Mouse (Mus musculus) liver, embryonic 16.5 days (tissue): ENCODE measurements around the gene Adam12. TPM values are rescaled to one million over a fixed set of nuclear protein-coding genes. Genes with fewer than 3 reads are reported as not detected.

Experiments
- ATAC-seq: fragments of 200-750 bp; cut with Nextera tagmentation; 2 replicates; pipeline ENCODE4 v1.8.0; 2017; ENCODE audit warnings: low read depth, mild to moderate bottlenecking, moderate number of reproducible peaks, moderate library complexity
- H3K27ac ChIP-seq: fragments of 300-500 bp; sonication (generic); 2 replicates; pipeline ENCODE4 v1.5.1; 2014; ENCODE audit warnings: mild to moderate bottlenecking, low read length
- H3K27me3 ChIP-seq: fragments of 300-500 bp; sonication (generic); 2 replicates; pipeline ENCODE4 v1.6.1; 2014; ENCODE audit warnings: low read depth, low read length, mixed read lengths; ENCODE audit not compliant: control insufficient read depth, insufficient read depth
- H3K36me3 ChIP-seq: fragments of 300-500 bp; sonication (generic); 2 replicates; pipeline ENCODE4 v1.6.1; 2014; ENCODE audit warnings: mild to moderate bottlenecking; ENCODE audit not compliant: control insufficient read depth, insufficient read depth
- H3K4me1 ChIP-seq: fragments of 300-500 bp; sonication (generic); 2 replicates; pipeline ENCODE4 v1.6.1; 2014; ENCODE audit warnings: low read depth, low read length, mixed read lengths; ENCODE audit not compliant: control insufficient read depth
- H3K4me2 ChIP-seq: fragments of 300-500 bp; sonication (generic); 2 replicates; pipeline ENCODE4 v1.6.1; 2014; ENCODE audit warnings: low read depth, low read length, mixed read lengths
- H3K4me3 ChIP-seq: fragments of 300-500 bp; sonication (generic); 2 replicates; pipeline ENCODE4 v1.5.1; 2014; ENCODE audit warnings: low read depth, mild to moderate bottlenecking, low read length
- H3K9ac ChIP-seq: fragments of 300-500 bp; sonication (generic); 2 replicates; pipeline ENCODE4 v1.6.1; 2014; ENCODE audit warnings: low read depth, low read length
- H3K9me3 ChIP-seq: fragments of 300-500 bp; sonication (generic); replicated peaks from 2 replicates; pipeline ENCODE4 v1.6.1; 2016; ENCODE audit warnings: low read length; ENCODE audit not compliant: control insufficient read depth
- WGBS: fragments of 180-500 bp; shearing (Covaris S2); extraction: QIAGEN DNeasy Blood & Tissue Kit; methylation state at CpG from one replicate; pipeline ENCODE4 v1.1.7; 2014; ENCODE audit not compliant: insufficient replicate concordance; 5-methylcytosine and 5-hydroxymethylcytosine counted together
- polyA plus RNA-seq: library from polyadenylated mRNA; unstranded; fragments of >200 nt; fragmentation: Nextera tagmentation; extraction: Ambion mirVana; gene quantifications from 2 replicates; pipeline ENCODE4 v1.2.1, GENCODE M21; 2015

The Adam12 gene
- polyA plus RNA-seq, 1 experiment from 2014 or later: 1.4 TPM

DNA sequence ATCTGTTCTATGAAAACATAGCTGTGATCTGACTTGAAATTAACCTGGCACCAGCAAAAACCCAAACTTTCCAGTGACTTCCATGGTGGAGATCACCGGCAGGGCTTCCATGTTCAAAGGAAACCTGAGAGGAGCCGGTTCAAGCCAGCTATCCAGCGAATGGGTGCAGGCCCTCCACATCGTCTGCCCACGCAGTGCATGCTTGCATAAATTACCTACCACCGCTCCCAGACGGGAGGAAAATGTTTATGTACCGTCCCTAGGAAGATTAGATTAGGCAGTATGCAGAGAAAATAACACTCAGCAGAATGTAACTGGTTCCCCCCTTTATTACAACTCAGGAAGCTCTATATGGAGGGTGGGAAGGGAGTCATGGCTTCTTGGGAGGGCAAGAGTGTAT is 268.4 kb downstream of the Adam12 start:
- H3K4me2 ChIP-seq: no peak overlapping the region
- WGBS: 63% methylated on average over 8 of the region's 8 CpGs
- H3K9ac ChIP-seq: no peak overlapping the region
- H3K4me1 ChIP-seq: no peaks in the 10 kb centered on the region
- H3K27ac ChIP-seq: no peak overlapping the region
- H3K27me3 ChIP-seq: no peaks in the 10 kb centered on the region
- no peaks in the 10 kb centered on the region for H3K9me3 ChIP-seq
- no peak overlapping the region for H3K4me3 ChIP-seq
- ATAC-seq: no peak
- no peaks in the 10 kb centered on the region for H3K36me3 ChIP-seq

DNA sequence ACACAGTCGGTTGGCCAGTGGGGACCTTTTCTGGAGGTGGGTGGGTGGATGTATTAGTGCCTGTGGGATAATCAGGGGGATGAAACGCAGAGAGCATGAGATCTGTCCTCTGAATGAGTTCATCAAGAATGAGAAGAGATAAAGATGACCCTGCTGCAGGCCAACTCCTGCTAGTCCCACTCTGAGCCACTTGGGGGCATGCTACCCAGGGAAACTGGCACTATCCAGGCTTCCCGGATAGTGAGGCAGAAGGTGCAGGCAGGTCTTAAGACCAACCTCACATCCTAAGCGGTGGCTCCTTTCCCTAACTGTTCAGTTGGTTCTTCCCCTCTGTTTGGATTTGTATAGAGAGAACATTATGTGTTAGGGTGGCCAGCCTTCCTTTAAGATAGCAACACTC is 272.7 kb downstream of the Adam12 start:
- no peaks in the 10 kb centered on the region for H3K27me3 ChIP-seq
- no peaks in the 10 kb centered on the region for H3K9me3 ChIP-seq
- ATAC-seq: no peak
- H3K4me1 ChIP-seq: no peaks in the 10 kb centered on the region
- no peak overlapping the region for H3K4me3 ChIP-seq
- H3K4me2 ChIP-seq: no peak overlapping the region
- H3K27ac ChIP-seq: no peak overlapping the region
- 55% methylated on average over 4 of the region's 4 CpGs for WGBS
- no peak overlapping the region for H3K9ac ChIP-seq
- no peaks in the 10 kb centered on the region for H3K36me3 ChIP-seq

DNA sequence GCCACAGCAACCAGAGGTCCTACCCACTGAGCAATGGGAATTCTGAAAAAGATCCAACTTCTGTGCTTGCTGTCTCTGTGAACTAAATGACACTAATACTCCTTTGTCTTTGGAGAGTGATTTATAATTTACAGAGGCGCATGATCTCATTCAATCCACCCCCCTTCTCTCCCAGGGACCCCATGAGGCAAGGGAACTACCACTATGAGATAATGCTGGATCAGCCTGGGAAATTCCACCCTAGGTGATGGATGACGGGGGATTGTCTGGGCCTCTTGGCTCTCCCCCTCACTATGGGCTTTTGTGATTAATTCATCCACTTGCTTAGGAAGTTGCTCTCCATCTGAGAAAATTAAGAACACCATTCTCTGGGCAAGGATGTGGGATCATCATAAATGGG is 274.1 kb downstream of the Adam12 start:
- no peak for ATAC-seq
- H3K9me3 ChIP-seq: no peaks in the 10 kb centered on the region

DNA sequence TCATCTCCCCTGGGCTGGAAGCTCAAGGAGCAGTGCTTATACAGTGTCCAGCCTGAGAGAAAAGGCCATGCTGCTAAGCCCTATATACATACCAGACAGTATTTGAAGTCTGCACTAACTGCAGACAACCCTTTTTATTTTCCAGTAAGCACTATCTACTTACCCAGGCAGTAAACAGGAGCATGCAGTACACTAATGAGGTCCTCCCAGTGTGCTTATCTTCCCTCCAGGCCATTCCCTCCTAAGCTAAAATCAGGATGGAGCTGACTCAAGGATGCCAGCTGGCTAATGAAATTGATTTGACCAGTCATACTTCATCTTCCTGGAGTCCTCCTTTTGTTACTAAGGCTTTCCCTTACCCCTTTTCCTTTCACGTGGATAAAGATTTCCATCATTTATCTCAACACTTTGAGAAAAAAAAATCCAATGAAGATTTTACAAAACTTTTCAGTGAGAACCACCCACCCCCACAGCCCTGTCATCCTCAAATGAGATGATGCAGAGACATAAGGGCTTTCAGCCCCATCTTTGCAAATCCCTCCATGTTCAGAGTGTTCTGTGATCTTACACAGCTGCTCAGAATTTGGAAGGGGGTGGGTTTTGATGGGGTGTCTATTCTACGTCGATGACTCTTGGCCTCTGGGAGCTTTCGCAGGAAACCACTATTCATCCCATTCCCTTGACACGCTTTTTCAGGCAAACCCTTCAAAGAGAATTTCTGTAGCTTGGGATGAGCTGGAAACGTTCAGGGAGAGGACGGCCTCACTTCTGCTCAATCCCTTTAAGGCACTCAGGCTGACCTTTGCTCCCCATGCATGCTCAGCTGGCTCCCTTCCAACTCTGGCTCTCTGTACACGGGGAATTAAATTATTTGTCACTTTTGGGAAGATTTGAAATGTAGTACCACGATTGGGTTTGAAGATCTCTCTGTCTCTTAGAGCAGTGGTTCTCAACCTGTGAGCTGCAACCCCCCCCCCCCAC is 277.5 kb downstream of the Adam12 start:
- Histone ChIP-seq H3K27ac (no peak overlapping the region), H3K4me2 (no peak overlapping the region), H3K4me1 (no peaks in the 10 kb centered on the region), H3K9me3 (no peaks in the 10 kb centered on the region), H3K4me3 (no peak overlapping the region), H3K9ac (no peak overlapping the region), H3K27me3 (no peaks in the 10 kb centered on the region), H3K36me3 (no peaks in the 10 kb centered on the region)
- 57% methylated on average over 9 of the region's 9 CpGs for WGBS
- no peak for ATAC-seq

More for the DNA sequence above, 274.1 kb downstream of the Adam12 start:
- H3K27me3 ChIP-seq: no peaks in the 10 kb centered on the region
- no peaks in the 10 kb centered on the region for H3K36me3 ChIP-seq
- no peaks in the 10 kb centered on the region for H3K4me1 ChIP-seq
- H3K4me3 ChIP-seq: no peak overlapping the region
- no peak overlapping the region for H3K9ac ChIP-seq
- H3K27ac ChIP-seq: no peak overlapping the region
- no peak overlapping the region for H3K4me2 ChIP-seq
- WGBS: 62% methylated on average over 2 of the region's 2 CpGs

DNA sequence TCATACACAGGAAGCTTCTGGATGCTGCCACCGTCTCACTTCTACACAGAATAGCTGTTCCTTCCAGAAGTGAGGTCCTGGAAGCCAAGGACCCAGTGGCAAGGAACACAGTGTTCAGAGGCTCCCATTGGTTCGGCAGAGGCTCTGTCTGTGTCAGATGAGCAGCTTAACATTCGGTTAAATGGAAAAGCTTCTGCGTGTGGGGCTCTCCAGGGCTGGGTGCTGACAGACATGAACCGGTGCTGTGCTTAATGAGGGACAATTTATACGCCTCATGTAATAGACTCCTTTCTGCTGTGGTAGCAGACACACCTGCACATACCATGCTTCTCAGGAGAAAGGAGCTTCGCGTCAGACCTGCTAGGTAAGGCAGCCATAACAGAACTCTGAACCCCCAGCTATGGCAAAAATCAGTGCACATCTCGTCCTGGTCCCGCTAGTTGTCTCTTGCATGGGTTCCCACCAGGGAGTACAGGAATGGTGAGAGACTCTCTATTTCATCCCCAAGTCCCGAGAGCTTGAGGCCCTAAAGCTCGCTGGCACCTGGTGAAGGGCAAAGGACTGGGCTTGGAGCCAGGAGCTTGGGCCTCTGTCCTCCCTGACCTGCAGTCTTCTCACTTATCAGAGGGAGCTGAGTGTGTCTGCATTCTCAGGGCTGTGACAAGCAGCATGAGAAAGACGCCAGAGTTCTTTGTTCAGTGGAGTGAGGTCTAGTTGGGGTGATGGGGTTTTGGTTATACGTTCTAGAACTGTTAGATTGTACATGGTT is 280.0 kb downstream of the Adam12 start:
- 66% methylated on average over 14 of the region's 14 CpGs for WGBS
- Histone ChIP-seq H3K4me2 (no peak overlapping the region), H3K27me3 (no peaks in the 10 kb centered on the region), H3K27ac (no peak overlapping the region), H3K9me3 (no peaks in the 10 kb centered on the region), H3K9ac (no peak overlapping the region), H3K4me1 (no peaks in the 10 kb centered on the region), H3K36me3 (no peaks in the 10 kb centered on the region), H3K4me3 (no peak overlapping the region)
- no peak for ATAC-seq

DNA sequence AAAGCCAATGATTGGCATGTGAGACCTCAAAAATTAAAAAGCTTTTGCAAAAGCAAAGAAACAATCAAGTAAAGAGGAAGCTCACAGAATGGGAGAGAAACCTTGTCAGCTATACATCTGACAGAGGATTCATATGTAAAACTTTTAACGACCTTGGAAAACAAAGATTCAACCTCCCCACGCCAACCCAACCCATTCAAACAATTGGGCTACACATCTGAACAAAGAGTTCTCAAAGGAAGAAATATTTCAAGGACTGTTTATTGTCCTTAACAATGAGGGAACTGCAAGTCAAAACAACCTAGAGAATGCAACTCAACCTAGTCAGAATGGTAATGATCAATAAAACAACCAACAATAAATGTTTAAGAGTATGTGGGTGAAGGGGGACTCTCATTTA is 284.6 kb downstream of the Adam12 start:
- Histone ChIP-seq H3K4me3 (no peak overlapping the region), H3K4me2 (no peak overlapping the region), H3K4me1 (no peaks in the 10 kb centered on the region), H3K27ac (no peak overlapping the region), H3K36me3 (no peaks in the 10 kb centered on the region), H3K27me3 (no peaks in the 10 kb centered on the region), H3K9me3 (no peaks in the 10 kb centered on the region), H3K9ac (no peak overlapping the region)
- WGBS: 48% methylated on average over 2 of the region's 2 CpGs
- no peak for ATAC-seq

DNA sequence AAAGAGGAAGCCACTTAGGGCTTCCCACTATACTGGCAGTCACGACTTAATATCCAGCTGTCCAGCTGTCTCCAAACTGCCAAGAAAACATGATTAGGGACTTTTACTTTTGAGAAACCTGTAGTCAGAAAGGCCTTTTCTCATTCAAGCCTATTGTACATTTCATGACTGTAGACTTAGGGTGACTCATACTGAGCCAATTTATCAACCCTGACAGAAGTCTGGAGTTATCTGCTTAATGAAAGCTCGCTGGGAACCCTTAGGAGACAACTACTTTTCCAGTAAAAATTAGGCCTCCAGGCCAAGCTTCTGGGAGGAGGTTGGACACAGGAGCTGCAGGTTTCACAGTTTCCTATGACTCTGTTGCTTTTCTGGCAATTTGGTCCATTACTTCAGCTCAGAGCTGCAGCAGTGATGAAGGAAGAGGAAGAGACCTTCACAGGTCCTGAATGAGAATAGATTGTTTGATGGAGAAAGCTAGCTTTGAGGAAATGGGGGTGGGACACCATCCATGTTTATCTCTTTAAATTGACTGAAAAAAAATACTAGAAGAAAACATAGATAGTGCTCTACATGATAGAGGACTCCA is 285.1 kb downstream of the Adam12 start:
- no peaks in the 10 kb centered on the region for H3K36me3 ChIP-seq
- no peak overlapping the region for H3K27ac ChIP-seq
- no peak overlapping the region for H3K4me3 ChIP-seq
- H3K4me2 ChIP-seq: no peak overlapping the region
- H3K27me3 ChIP-seq: no peaks in the 10 kb centered on the region
- H3K9ac ChIP-seq: no peak overlapping the region
- ATAC-seq: no peak
- no peaks in the 10 kb centered on the region for H3K4me1 ChIP-seq
- H3K9me3 ChIP-seq: no peaks in the 10 kb centered on the region
- 18% methylated on average over 2 of the region's 2 CpGs for WGBS

DNA sequence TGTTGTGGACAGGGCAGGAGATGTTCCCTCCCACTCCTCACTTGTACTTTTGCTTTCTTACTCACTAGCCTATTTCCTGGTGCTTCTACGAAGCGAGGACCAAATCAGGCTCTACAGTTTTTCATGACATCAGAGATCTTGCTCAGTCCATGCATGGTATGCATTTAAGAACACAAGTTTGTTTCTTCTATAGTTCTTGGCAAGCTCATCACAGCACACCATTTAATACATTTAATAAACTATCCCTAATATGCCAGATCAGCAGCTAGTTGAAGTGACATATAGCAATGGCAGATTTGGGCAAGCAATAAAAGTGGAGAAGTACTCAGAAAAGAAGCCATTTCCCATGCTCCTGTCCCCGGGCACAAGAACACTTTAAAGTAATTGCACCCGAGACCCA is 285.8 kb downstream of the Adam12 start:
- H3K4me3 ChIP-seq: no peak overlapping the region
- H3K4me1 ChIP-seq: no peaks in the 10 kb centered on the region
- 46% methylated on average over 4 of the region's 4 CpGs for WGBS
- H3K4me2 ChIP-seq: no peak overlapping the region
- H3K27me3 ChIP-seq: no peaks in the 10 kb centered on the region
- H3K9me3 ChIP-seq: no peaks in the 10 kb centered on the region
- no peak overlapping the region for H3K9ac ChIP-seq
- no peaks in the 10 kb centered on the region for H3K36me3 ChIP-seq
- no peak for ATAC-seq
- H3K27ac ChIP-seq: no peak overlapping the region
